Mouse (Mus musculus) CD4-positive, CD25-positive, alpha-beta regulatory T cell, adult 2 months (primary cell): ENCODE data around the gene Wnk4.

Source experiments
- DNase-seq: peaks from one replicate; pipeline ENCODE4 v3.0.0-alpha.2; 2012; ENCODE audit warnings: low read depth, low spot score

The Wnk4 gene

GRCm38 (mm10) chr11:101276319-101277070 is 16.1 kb downstream of the Wnk4 start:
- no peak for DNase-seq

GRCm38 (mm10) chr11:101277381-101278222 is 17.2 kb downstream of the Wnk4 start:
- DNase-seq, result no peak

GRCm38 (mm10) chr11:101278223-101279192 is 18.1 kb downstream of the Wnk4 start, which contains the start of the genes Cntd1 and Coa3:
Gene Cntd1 (plus strand): TSS chr11:101279012.
Gene Coa3 (minus strand): TSS chr11:101279114.
- peak; percentile 90 for DNase-seq

GRCm38 (mm10) chr11:101279193-101279569 is 18.8 kb downstream of the Wnk4 start:
- no peak for DNase-seq

GRCm38 (mm10) chr11:101280837-101281236 is 20.5 kb downstream of the Wnk4 start:
- no peak for DNase-seq

GRCm38 (mm10) chr11:101282896-101283295 is 22.5 kb downstream of the Wnk4 start:
- DNase-seq, result no peak

GRCm38 (mm10) chr11:101283805-101284204 is 23.4 kb downstream of the Wnk4 start:
- no peak for DNase-seq

- no peak for DNase-seq
Observed at GRCm38 (mm10) chr11:101287306-101287705, 26.9 kb downstream of the Wnk4 start.

- DNase-seq, result no peak
Observed at GRCm38 (mm10) chr11:101291231-101291630, 30.9 kb downstream of the Wnk4 start.

GRCm38 (mm10) chr11:101295191-101295590 is 34.8 kb downstream of the Wnk4 start:
- no peak for DNase-seq

- DNase-seq, result peak; percentile 35
Observed at GRCm38 (mm10) chr11:101300881-101301280, 40.5 kb downstream of the Wnk4 start.

- peak; percentile 15 for DNase-seq
Observed at GRCm38 (mm10) chr11:101301299-101302003, 41.1 kb downstream of the Wnk4 start.

GRCm38 (mm10) chr11:101302004-101302798 is 41.8 kb downstream of the Wnk4 start, which contains the start of gene Becn1:
Gene Becn1 (minus strand): TSS chr11:101302286.
- peak; percentile 95 for DNase-seq

GRCm38 (mm10) chr11:101307744-101308143 is 47.4 kb downstream of the Wnk4 start:
- DNase-seq, result no peak

- no peak for DNase-seq
Observed at GRCm38 (mm10) chr11:101311083-101311482, 50.7 kb downstream of the Wnk4 start.

- no peak for DNase-seq
Observed at GRCm38 (mm10) chr11:101312150-101312549, 51.8 kb downstream of the Wnk4 start.

- DNase-seq, result no peak
Observed at GRCm38 (mm10) chr11:101314567-101314966, 54.2 kb downstream of the Wnk4 start.

- no peak for DNase-seq
Observed at GRCm38 (mm10) chr11:101315082-101315650, 54.8 kb downstream of the Wnk4 start.

- peak; percentile 92 for DNase-seq
Observed at GRCm38 (mm10) chr11:101315665-101316500, 55.5 kb downstream of the Wnk4 start, which contains the start of gene Psme3. Gene Psme3 (plus strand): TSS chr11:101316213.
